Mouse (Mus musculus) heart, embryonic 12.5 days (tissue): ENCODE measurements at regions not wholly inside any gene's neighbourhood (a gene's known extent, or its start where the extent isn't known, plus 50 kb on each side); places are given as distances from the start of the nearest gene placed in this dataset.

Experiments used
- ATAC-seq: fragments of 200-750 bp; cut with Nextera tagmentation; 2 replicates; pipeline ENCODE4 v1.8.0; 2017; ENCODE audit warnings: moderate TSS enrichment, moderate library complexity; ENCODE audit not compliant: insufficient number of reproducible peaks, low FRiP score
- H3K27ac ChIP-seq: fragments of 300-500 bp; sonication (generic); 2 replicates; pipeline ENCODE4 v1.5.1; 2016; ENCODE audit warnings: mild to moderate bottlenecking, moderate library complexity; ENCODE audit not compliant: poor library complexity, severe bottlenecking
- H3K27me3 ChIP-seq: fragments of 300-500 bp; sonication (generic); replicated peaks from 2 replicates; pipeline ENCODE4 v1.6.1; 2016; ENCODE audit warnings: mild to moderate bottlenecking, moderate library complexity
- H3K36me3 ChIP-seq: fragments of 300-500 bp; sonication (generic); 2 replicates; pipeline ENCODE4 v1.6.1; 2016; ENCODE audit warnings: mild to moderate bottlenecking, moderate library complexity
- H3K4me1 ChIP-seq: fragments of 300-500 bp; sonication (generic); replicated peaks from 2 replicates; pipeline ENCODE4 v1.6.1; 2016; ENCODE audit warnings: mild to moderate bottlenecking
- H3K4me2 ChIP-seq: fragments of 300-500 bp; sonication (generic); 2 replicates; pipeline ENCODE4 v1.6.1; 2016; ENCODE audit warnings: mild to moderate bottlenecking, moderate library complexity
- H3K4me3 ChIP-seq: fragments of 300-500 bp; sonication (generic); 2 replicates; pipeline ENCODE4 v1.5.1; 2016; ENCODE audit warnings: mild to moderate bottlenecking
- H3K9ac ChIP-seq: fragments of 300-500 bp; sonication (generic); 2 replicates; pipeline ENCODE4 v1.6.1; 2016; ENCODE audit warnings: mild to moderate bottlenecking, moderate library complexity
- H3K9me3 ChIP-seq: fragments of 300-500 bp; sonication (generic); replicated peaks from 2 replicates; pipeline ENCODE4 v1.6.1; 2016; ENCODE audit warnings: mild to moderate bottlenecking, moderate library complexity
- WGBS: fragments of 180-500 bp; shearing (Covaris S2); methylation state at CpG from one replicate; pipeline ENCODE4 v1.1.7; 2016; 5-methylcytosine and 5-hydroxymethylcytosine counted together

GRCm38 (mm10) chr12:92285511-92285910, 436.6 kb upstream of the Sel1l start:
- no peak for ATAC-seq
- Histone ChIP-seq H3K4me3 (no peak overlapping the region), H3K27ac (no peak overlapping the region), H3K4me1 (no peaks in the 10 kb centered on the region), H3K36me3 (no peaks in the 10 kb centered on the region), H3K9me3 (peaks cover 5% of the 10 kb centered on the region), H3K4me2 (no peak overlapping the region), H3K27me3 (no peaks in the 10 kb centered on the region), H3K9ac (no peak overlapping the region)
- 83% methylated on average over 5 of the region's 5 CpGs for WGBS

GRCm38 (mm10) chr12:92280470-92280869, 431.5 kb upstream of the Sel1l start:
- H3K4me3 ChIP-seq: no peak overlapping the region
- WGBS: 60% methylated on average over 1 of the region's 1 CpGs
- no peaks in the 10 kb centered on the region for H3K27me3 ChIP-seq
- no peak for ATAC-seq
- peaks cover 9% of the 10 kb centered on the region; the same call in 1 of the 2 replicates for H3K9me3 ChIP-seq
- H3K36me3 ChIP-seq: no peaks in the 10 kb centered on the region
- H3K4me1 ChIP-seq: no peaks in the 10 kb centered on the region
- H3K9ac ChIP-seq: no peak overlapping the region
- H3K4me2 ChIP-seq: no peak overlapping the region
- no peak overlapping the region for H3K27ac ChIP-seq

- Histone ChIP-seq H3K4me2 (no peak overlapping the region), H3K9me3 (no peaks in the 10 kb centered on the region), H3K9ac (no peak overlapping the region), H3K27ac (no peak overlapping the region), H3K4me1 (no peaks in the 10 kb centered on the region), H3K4me3 (no peak overlapping the region), H3K27me3 (no peaks in the 10 kb centered on the region), H3K36me3 (no peaks in the 10 kb centered on the region)
- WGBS: 73% methylated on average over 4 of the region's 4 CpGs
- no peak for ATAC-seq
Measured at GRCm38 (mm10) chr12:92251962-92252361, 403.0 kb upstream of the Sel1l start.

- Histone ChIP-seq H3K4me2 (no peak overlapping the region), H3K27me3 (no peaks in the 10 kb centered on the region), H3K4me1 (no peaks in the 10 kb centered on the region), H3K4me3 (no peak overlapping the region), H3K9me3 (no peaks in the 10 kb centered on the region), H3K36me3 (no peaks in the 10 kb centered on the region), H3K27ac (no peak overlapping the region), H3K9ac (no peak overlapping the region)
- 42% methylated on average over 6 of the region's 6 CpGs for WGBS
- ATAC-seq: peak; percentile 61; the same call in 1 of the 2 replicates
Measured at GRCm38 (mm10) chr12:92246790-92247451, 398.0 kb upstream of the Sel1l start.

- H3K4me3 ChIP-seq: no peak overlapping the region
- H3K27me3 ChIP-seq: no peaks in the 10 kb centered on the region
- no peak overlapping the region for H3K9ac ChIP-seq
- H3K9me3 ChIP-seq: no peaks in the 10 kb centered on the region
- ATAC-seq: no peak
- no peaks in the 10 kb centered on the region for H3K36me3 ChIP-seq
- WGBS: 72% methylated on average over 5 of the region's 5 CpGs
- no peak overlapping the region for H3K27ac ChIP-seq
- H3K4me1 ChIP-seq: no peaks in the 10 kb centered on the region
- no peak overlapping the region for H3K4me2 ChIP-seq
Measured at GRCm38 (mm10) chr12:92239956-92240699, 391.2 kb upstream of the Sel1l start.

- no peaks in the 10 kb centered on the region for H3K9me3 ChIP-seq
- 80% methylated on average over 3 of the region's 3 CpGs for WGBS
- no peak overlapping the region for H3K9ac ChIP-seq
- no peak overlapping the region for H3K27ac ChIP-seq
- no peaks in the 10 kb centered on the region for H3K36me3 ChIP-seq
- no peak overlapping the region for H3K4me3 ChIP-seq
- H3K4me1 ChIP-seq: no peaks in the 10 kb centered on the region
- H3K27me3 ChIP-seq: no peaks in the 10 kb centered on the region
- no peak for ATAC-seq
- H3K4me2 ChIP-seq: no peak overlapping the region
Measured at GRCm38 (mm10) chr12:92233650-92234408, 384.9 kb upstream of the Sel1l start.

GRCm38 (mm10) chr12:92228585-92228984, 379.6 kb upstream of the Sel1l start:
- WGBS: 80% methylated on average over 4 of the region's 4 CpGs
- H3K9ac ChIP-seq: no peak overlapping the region
- ATAC-seq: no peak
- H3K4me3 ChIP-seq: no peak overlapping the region
- H3K4me2 ChIP-seq: no peak overlapping the region
- no peaks in the 10 kb centered on the region for H3K4me1 ChIP-seq
- no peaks in the 10 kb centered on the region for H3K27me3 ChIP-seq
- no peak overlapping the region for H3K27ac ChIP-seq
- no peaks in the 10 kb centered on the region for H3K9me3 ChIP-seq
- H3K36me3 ChIP-seq: no peaks in the 10 kb centered on the region

GRCm38 (mm10) chr12:92203351-92203750, 354.4 kb upstream of the Sel1l start:
- no peak overlapping the region for H3K4me3 ChIP-seq
- WGBS: 82% methylated on average over 4 of the region's 4 CpGs
- H3K27me3 ChIP-seq: no peaks in the 10 kb centered on the region
- no peak overlapping the region for H3K9ac ChIP-seq
- H3K27ac ChIP-seq: no peak overlapping the region
- H3K36me3 ChIP-seq: no peaks in the 10 kb centered on the region
- H3K4me2 ChIP-seq: no peak overlapping the region
- ATAC-seq: no peak
- no peaks in the 10 kb centered on the region for H3K4me1 ChIP-seq
- 0 out of 2 replicates have a peak, but pooled peaks cover 3% of the 10 kb centered on the region for H3K9me3 ChIP-seq

- no peaks in the 10 kb centered on the region for H3K9me3 ChIP-seq
- no peak for ATAC-seq
- H3K9ac ChIP-seq: no peak overlapping the region
- H3K27me3 ChIP-seq: no peaks in the 10 kb centered on the region
- 70% methylated on average over 1 of the region's 1 CpGs for WGBS
- no peaks in the 10 kb centered on the region for H3K36me3 ChIP-seq
- no peak overlapping the region for H3K4me3 ChIP-seq
- H3K4me1 ChIP-seq: no peaks in the 10 kb centered on the region
- no peak overlapping the region for H3K27ac ChIP-seq
- no peak overlapping the region for H3K4me2 ChIP-seq
Measured at GRCm38 (mm10) chr12:92200602-92201001, 351.6 kb upstream of the Sel1l start.

- Histone ChIP-seq H3K27ac (no peak overlapping the region), H3K4me2 (no peak overlapping the region), H3K4me3 (no peak overlapping the region), H3K9ac (no peak overlapping the region), H3K9me3 (no peaks in the 10 kb centered on the region), H3K4me1 (no peaks in the 10 kb centered on the region), H3K27me3 (no peaks in the 10 kb centered on the region), H3K36me3 (no peaks in the 10 kb centered on the region)
- ATAC-seq: no peak
- 81% methylated on average over 5 of the region's 5 CpGs for WGBS
Measured at GRCm38 (mm10) chr12:92198738-92199477, 350.0 kb upstream of the Sel1l start.
